Mouse (Mus musculus) B cell, adult 2 months (primary cell): ENCODE data around the gene Hist1h1d.
"Not testable (repeated sequence)": the region's sequence is repeated elsewhere in the genome, so short reads cannot be mapped to it uniquely, and the experiment has no call there.

Source experiments
- DNase-seq, 2 experiments: peaks; one replicate each; pipeline ENCODE4 v3.0.0; 2022

Hist1h1d gene

DNA sequence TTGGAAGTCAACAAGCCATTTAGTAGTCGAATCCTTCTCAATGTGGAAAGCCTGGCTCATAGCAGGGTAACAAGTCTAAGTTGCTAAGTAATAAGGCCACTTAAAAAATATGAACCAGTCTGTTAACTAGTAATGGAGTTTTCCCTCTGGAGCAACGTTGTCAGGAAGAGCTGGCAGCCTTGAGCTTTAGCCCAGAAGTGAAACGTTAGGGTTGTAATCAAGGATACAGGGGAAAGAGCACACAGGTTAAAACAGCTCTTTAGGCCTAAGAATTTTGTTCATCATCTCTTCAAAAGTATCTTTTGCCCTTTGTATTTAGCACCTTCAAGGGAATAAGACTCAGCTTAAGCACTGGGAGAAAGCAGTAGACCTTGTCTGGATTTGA, 2.3 kb upstream of the Hist1h1d start:
- DNase-seq, result no peak

DNA sequence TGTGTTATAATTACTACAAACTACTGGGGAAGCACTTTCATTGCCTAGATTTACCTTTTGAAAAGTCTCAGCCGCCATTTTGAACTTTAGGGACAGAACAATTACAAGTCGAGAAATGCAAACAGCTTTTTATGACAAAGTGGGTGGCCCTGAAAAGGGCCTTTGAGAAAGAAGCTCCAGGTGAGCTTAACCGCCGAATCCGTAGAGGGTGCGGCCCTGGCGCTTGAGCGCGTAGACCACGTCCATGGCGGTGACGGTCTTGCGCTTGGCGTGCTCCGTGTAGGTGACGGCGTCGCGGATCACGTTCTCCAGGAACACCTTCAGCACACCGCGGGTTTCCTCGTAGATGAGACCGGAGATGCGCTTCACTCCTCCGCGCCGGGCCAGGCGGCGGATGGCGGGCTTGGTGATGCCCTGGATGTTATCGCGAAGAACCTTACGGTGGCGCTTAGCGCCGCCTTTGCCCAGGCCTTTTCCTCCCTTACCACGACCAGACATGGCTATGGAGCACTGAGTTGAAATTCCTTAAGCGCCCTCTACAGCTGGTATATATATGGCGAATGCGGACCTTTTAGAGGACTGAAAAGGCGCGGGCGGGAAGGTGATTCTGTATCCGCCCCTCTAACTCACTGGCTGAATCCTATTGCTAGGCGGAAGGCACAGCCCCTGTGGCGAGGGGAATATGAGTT, 1.8 kb upstream of the Hist1h1d start, which contains the start of gene Hist1h4f:
Hist1h4f (minus strand) TSS at position 503 of the 689 bp plus-strand sequence.
- peak; percentile 84 to 87 for DNase-seq

DNA sequence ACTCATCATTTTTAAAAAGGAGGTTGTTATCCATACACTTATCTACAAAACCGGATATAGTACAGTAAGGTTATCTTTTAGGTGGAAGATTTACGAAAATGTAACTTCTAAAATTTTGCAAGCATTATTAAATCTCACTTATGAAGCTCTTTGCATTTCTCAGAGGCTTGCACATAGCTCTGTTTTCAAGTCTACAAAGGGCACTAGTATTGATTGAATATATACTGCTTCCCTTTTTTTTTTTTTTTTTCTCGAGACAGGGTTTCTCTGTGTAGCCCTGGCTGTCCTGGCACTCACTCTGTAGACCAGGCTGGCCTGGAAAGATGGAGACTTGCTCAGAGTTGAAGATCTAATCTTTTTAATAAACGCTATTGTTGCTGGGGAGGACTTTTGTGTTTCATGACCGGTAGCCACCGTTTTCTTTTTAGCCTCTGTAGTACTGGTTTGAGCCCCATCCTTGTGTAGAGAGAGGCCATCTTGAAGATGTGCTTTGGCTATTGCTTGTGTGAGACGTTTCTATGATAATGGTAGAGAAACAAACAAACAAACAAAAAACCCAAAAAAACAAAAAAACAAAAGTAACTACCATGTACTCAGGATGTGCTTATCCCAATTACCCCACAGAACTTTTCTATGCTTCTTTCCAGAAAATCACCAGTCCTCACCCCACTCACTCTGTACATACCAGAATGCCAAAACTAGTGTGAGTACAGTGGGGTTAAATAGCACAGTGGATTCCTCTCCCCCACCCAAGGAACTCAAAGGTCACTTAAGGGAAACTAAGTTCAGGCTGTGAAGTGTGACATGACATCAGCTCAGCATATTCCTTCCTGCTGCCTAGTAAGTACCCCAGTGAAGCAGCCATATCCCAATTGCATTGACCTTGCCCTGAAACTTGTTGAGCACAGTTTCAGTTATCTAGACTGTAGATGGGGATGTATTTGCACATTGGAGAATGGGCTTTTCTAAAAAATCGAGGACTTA, 839 bp upstream of the Hist1h1d start:
- DNase-seq, result no peak

DNA sequence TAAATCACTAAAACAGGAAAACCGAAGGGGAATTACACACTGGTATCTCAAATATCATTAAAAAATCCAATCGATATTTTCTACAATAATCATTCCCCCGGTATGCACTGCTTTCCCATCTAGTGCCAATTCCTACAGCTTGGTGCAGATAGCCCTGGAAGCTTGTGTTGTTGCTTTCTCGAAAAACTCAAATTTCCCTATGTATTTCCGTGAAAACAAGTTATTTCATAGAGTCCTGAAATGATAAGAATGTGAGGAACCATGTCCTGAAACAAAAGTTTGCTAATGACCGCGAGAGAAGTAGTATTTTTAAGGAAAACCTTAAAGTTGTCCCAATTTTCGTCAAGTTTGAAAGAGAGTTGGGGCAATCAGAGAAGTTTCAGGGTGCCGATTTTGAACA, 1.3 kb downstream of the Hist1h1d start:
- DNase-seq, result no peak

DNA sequence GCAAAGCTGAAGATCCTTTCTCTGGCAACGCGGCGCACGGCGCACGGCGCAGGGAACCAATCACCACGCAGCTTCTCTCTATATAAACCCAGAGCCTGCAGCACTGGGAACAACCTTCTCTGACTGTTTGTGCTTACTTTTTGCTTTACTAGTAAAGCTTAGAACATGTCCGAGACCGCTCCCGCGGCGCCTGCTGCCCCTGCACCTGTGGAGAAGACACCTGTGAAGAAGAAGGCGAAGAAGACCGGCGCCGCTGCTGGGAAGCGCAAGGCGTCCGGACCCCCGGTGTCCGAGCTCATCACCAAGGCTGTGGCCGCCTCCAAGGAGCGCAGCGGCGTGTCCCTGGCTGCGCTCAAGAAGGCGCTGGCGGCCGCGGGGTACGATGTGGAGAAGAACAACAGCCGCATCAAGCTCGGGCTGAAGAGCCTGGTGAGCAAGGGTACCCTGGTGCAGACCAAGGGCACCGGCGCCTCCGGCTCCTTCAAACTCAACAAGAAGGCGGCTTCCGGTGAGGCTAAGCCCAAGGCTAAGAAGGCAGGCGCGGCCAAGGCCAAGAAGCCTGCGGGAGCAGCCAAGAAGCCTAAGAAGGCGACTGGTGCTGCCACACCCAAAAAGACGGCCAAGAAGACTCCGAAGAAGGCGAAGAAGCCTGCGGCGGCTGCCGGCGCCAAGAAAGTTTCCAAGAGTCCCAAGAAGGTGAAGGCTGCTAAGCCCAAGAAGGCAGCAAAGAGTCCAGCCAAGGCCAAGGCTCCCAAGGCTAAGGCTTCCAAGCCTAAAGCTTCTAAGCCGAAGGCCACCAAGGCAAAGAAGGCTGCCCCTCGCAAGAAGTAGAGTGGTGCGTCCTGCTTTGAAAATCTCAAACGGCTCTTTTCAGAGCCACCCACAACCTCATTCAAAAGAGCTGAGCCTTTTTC, 2.1 kb downstream of the Hist1h1d start:
- DNase-seq, result peak; percentile 75 to 77

DNA sequence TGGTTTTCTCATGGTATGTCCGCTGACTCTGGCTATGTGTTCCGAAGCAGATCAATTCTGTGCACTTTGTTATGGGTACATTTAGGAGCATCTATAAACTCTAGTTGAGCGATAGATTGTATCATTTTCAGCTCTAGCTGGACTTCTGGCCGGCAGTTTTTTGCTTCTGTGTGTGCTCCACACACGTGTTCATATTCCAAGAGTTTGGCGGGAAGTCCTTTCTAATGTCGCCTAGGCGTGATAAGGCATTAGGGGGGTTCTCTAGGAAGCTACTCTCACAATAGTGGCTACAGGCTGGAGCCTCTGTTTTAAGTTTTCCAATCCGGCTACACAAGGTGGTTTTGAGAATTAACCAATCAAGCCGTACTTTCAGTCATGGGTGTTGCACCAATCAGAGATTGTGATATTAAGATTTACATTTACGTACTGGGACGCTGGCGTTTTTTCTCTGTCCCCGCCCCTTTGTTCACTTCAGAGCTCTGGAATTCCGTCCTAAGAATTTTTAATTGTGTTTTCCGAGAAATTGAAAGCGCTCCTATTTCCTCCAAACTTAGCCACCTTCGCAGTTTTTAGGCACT, 2.9 kb downstream of the Hist1h1d start:
- DNase-seq, result peak; percentile 65 to 72

DNA sequence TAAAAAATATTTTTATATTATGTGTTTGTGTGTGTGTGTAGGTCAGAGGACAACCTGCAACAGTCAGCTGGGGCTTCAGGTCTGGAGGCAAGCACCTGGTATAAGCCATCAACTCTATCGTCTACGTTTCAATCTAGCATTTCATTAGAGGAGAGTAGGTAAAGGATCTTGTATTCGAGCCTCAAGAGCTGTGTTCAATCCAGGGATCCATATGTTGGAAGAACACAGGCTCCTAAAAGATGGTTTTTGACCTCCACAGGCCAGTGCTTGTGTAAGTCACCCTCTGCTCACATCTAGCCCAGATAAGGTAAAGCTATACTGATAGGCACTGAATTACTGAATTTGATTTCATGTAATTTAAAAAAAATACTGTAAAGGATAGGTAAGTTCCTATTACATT, 3.8 kb downstream of the Hist1h1d start:
- no peak for DNase-seq

DNA sequence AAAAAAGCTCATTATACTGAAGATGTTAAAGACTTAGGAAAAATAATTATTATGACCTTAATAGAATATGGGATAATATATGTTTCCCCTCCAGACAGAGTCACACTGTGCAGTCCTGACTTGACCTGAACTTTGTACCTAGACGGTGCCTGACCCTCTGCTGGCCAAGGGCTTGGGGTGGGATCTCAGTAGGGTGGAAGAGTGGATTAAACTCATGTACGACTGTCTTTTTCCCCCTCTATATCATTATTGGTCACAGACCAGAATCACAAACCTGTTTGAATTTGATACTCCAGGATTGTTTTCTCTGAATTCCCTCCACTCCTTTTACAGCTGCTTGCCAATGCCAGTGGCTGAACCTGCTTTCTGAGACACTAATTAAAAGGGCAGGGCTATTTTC, 7.6 kb downstream of the Hist1h1d start:
- not testable (repeated sequence) for DNase-seq

DNA sequence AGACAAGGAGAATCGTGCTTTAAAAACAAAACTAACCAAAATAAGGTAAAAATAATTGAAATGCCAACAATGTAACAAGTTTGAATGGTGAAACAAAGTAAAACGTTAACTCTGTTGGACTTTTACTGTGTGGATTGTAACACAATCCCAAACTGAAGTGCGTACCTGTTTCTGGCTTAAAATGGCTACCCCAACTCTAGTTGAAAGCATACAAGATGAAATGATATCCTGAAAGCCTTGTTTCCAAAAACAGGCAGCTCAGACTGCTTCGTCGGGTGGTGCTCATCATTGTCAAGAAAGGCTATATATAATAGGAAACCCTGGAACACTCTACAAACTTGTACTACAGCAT, 8.4 kb downstream of the Hist1h1d start:
- DNase-seq, result not testable (repeated sequence)

DNA sequence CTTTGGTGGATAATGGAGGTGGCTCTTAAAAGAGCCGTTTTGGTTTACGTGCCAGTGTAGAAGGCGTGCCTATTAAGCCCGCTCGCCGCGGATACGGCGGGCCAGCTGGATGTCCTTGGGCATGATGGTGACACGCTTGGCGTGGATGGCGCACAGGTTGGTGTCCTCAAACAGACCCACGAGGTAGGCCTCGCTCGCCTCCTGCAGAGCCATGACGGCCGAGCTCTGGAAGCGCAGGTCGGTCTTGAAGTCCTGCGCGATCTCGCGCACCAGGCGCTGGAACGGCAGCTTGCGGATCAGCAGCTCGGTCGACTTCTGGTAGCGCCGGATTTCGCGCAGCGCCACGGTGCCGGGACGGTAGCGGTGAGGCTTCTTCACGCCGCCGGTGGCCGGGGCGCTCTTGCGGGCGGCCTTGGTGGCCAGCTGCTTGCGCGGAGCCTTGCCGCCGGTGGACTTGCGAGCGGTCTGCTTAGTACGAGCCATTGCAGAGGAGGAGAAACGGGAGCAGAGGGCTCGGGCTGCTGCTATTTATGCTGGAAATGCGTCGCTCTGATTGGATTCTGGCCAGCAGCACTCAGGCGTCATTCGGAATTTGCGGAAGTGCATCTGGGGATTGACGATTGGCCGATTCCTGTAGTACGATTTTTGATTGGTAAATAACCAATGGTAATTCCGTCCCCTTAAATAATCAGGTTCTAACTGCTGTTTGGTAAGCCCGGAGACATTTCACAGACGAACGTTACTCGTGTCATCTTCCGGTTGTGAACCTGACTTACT, 9.0 kb downstream of the Hist1h1d start, which contains the start of gene Hist1h3e:
Hist1h3e (minus strand) TSS at position 487 of the 777 bp plus-strand sequence.
- DNase-seq, result peak; percentile 93

DNA sequence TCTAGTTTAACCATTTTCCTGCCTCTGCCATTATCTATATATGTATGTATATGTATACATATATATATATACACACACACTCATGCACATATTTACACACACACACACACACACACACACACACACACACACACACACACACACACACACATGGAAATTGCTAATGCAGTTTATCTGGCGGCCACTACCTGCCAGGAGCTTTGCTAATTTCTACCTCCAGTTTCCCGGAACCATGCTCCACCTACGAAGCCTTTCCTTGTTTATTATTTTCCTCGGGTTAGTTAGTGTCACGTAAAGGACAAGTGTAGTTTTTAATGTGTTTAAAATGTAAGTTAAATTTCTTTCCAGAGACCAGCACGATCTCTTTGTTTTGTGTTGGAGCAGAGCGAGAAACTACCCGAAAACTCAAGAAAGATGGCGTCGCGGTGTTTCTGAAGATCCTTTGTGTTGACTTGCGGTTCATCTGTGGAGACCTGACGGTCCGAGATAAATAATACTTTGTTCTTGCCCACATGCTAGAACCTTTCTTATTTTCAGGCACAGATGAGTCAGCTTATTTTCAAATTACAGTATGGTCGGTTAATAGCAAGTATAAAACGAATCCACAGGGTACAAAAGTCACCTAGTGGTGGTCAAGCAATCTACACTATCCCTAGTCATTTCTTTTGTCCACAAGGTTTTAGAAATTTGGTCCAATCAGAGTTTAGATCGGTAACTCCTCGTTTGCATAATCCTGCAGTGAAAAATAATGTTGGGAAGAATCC, 9.8 kb downstream of the Hist1h1d start:
- peak; percentile 62 to 63 for DNase-seq

DNA sequence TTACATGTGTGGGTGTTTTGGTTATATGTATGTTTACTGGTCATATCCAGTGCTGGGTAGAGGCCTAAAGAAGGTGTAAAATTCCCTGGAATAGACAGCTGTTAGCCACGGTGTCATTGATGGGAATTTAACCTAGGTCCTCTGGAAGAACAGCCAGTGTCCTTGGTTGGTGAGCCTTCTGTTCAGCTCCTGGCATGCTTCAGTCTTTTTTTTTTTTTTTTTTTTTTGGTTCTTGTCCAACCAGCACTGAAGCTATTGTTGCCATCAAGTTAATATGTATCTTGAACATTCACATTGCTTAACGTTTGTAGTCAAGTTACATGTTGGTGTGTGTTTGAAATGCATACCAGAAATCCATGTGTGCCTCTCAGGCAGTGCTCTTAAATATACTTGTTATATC, 11.4 kb downstream of the Hist1h1d start:
- no peak for DNase-seq

DNA sequence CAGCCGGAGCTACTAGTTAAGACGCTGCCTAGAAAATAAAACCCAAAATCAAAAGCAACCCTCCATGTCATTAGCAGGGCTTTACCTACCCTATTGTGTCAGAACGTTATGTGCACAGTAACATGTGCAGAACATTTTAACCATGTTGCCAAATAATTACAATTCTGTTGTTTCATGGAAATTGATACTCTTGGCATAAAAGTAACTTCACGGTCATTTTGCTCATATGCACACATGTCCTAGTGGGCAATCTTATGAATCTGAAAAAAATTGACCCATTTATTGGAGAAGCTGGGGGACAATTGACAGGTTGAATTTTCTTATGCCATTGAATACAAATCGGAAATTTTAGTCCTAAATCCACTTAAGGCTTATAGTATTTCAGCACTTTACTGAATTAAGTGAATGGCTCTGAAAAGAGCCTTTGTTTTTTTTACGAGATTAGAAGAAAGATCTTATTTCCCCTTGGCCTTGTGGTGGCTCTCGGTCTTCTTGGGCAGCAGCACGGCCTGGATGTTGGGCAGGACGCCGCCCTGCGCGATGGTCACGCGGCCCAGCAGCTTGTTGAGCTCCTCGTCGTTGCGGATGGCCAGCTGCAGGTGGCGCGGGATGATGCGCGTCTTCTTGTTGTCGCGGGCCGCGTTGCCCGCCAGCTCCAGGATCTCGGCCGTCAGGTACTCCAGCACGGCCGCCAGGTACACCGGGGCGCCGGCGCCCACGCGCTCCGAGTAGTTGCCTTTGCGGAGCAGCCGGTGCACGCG, 17.4 kb downstream of the Hist1h1d start:
- not testable (repeated sequence) for DNase-seq

DNA sequence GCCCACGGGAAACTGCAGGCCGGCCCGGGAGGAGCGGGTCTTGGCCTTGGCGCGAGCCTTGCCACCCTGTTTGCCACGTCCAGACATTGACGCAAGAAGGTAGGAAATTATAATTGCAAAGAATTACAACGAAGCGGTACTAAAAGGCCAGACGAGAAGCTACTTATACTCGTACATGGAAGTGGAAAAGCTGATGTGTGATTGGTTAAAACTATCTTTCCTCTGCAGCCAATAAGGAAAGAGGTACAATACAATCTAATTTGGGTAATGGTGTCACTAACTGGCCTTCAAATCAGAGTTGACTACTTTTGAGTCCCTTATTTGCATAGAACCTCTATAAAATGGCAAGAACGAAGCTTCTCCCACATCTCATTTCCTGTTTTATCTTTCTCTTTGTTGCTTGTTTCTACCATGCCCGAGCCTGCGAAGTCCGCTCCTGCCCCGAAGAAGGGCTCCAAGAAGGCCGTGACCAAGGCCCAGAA, 18.0 kb downstream of the Hist1h1d start, which contains the start of the genes Hist1h2ae and Hist1h2bg:
Hist1h2ae (minus strand) TSS at position 199 of the 482 bp plus-strand sequence.
Hist1h2bg (plus strand) TSS at position 375 of the 482 bp plus-strand sequence.
- peak; percentile 76 to 82 for DNase-seq

DNA sequence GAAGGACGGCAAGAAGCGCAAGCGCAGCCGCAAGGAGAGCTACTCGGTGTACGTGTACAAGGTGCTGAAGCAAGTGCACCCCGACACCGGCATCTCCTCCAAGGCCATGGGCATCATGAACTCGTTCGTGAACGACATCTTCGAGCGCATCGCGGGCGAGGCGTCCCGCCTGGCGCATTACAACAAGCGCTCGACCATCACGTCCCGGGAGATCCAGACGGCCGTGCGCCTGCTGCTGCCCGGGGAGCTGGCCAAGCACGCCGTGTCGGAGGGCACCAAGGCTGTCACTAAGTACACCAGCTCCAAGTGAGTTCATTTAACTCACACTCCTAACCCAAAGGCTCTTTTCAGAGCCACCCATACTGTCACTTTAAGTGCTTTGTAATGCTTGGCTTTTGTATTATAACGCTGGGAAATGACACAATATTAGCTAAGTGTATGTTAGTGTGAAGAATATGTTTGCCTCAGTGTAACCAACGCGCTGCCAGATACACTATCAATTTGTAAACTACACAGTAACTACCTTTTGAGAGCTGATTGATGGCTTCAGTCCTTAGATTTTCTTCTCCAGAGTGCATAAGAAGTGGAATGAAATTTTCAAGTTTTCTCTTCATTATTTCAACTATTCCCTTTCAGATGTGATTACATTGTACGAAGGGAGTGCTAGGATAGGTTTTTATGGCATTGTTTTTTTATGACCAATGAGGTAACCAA, 18.6 kb downstream of the Hist1h1d start:
- DNase-seq, result peak in 1 of 2 experiments; percentile 47

DNA sequence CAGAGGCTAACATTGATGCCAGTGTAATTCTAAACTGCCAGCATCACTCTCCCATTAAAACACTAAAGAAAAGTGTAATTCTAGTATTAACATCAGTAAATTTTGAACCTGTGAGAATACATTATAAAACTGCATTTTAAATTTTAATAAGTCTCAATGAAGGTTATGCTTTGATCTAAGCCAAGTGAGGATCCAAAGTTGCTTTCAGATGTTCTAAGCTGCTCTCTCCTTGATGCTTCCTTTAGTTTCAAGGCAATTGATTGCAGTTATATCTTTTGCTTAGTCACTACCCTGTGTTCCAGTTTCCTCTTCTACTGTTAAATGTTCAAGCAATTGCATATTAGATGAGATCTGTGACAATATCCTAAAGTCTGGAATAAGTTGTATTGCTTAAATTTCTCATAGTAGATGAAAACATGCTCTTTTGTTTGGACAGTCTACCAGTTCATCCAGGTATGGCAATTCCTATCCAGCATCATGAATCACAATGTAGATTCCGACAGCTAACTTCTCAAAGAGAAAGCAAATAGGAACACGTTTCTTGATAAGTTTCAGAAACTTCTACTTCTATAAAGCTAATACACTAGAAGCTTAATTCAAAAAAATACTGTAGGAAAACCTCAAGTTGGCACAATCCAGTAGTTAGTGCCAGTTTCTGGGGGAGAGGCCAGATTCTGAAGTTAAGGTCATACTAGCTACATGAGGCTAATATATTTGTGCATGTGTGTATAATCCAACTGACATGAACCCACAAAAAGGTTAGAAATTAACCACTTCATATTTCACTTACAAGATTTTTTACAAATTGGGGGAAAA, 19.4 kb downstream of the Hist1h1d start:
- no peak for DNase-seq

DNA sequence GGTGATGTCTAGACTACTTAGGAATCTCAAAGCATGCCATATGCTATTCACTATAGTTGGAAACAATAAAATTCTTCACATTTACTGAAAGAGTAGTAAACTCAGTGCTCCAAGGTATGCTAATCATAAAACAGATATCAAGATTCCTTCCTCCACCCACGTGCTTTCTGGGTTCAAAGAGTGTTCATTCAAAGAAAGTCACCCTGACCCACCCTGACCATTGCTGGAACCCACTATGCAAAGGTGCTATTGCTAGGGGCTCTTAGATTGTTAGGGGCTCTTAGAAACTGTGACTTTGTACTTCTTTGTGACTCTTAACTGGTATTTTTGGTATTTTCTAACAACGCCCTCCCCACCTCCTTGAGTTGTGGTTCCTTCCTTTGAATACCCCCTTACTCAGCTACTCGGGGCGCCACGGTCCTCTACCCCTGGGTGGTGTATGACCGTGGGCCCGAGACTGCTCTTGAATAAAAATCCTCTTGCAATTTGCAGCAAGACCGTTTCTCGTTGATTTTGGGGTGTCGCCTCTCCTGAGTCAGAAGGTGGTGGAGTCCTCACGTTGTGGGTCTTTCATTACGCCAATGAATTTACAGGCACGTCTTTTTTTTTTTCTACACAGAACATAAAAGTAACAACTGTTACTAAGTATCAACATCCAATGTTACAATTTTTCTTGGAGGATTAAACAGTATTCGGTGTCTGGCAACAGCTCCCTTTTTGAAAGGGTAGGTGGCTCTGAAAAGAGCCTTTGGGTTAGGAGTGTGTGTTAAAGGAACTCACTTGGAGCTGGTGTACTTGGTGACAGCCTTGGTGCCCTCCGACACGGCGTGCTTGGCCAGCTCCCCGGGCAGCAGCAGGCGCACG, 20.2 kb downstream of the Hist1h1d start:
- DNase-seq, result peak; percentile 35 to 42
